Mouse (Mus musculus): ENCODE measurements at regions not wholly inside any gene's neighbourhood (a gene's known extent, or its start where the extent isn't known, plus 50 kb on each side); places are given as distances from the start of the nearest gene placed in this dataset.

DNA sequence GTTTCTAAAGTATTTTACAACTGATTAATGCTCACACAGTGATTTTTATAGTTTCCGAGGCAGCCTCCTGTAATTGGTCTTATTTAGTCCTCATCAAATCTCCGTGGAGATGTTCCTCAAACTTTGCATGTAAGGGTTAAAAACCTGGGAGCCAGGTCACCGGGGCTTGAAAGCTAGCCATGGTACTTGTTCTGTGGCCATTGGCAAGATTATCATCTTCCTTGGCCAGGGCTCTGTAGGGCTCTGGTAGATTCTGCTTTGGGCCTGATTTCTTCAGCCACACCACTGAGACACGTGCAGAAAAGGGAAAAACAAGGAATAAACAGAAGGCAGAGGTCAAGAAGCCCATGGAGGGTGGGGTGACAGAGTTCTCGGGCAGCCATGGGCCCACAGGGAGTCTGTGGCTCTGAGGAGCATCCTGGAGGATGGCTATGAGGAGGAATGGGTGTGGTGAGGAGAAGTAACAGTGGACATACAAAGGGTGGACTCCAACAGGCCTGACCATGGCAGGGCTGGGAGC is 50.7 kb upstream of the Eps8l3 start:
- intact Hi-C loops (cut with DNase I), result no loop called here
- no peak for DNase-seq (ENCODE audit: low spot score)

DNA sequence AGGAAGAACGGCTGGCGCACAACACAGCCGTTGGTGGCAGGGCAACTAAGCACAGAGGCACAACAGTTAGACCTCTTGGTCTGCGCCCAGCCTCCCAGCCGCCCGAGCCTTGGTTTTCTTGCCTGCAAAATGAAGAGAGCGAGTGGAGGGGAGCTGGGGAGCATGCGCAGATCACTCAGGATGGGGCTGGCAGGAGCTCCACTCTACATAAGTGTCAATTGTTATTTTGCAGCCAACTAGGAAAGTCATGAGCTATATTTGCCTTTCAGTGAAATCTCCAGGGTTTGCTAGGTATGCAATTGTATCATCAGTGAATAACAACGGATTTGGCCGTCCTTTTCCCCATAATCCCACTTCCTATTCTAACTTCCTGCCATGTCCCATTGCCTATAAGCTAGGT is 51.6 kb upstream of the Eps8l3 start:
- intact Hi-C loops (cut with DNase I), result no loop called here
- peak; percentile 37 for DNase-seq (ENCODE audit: low spot score)

DNA sequence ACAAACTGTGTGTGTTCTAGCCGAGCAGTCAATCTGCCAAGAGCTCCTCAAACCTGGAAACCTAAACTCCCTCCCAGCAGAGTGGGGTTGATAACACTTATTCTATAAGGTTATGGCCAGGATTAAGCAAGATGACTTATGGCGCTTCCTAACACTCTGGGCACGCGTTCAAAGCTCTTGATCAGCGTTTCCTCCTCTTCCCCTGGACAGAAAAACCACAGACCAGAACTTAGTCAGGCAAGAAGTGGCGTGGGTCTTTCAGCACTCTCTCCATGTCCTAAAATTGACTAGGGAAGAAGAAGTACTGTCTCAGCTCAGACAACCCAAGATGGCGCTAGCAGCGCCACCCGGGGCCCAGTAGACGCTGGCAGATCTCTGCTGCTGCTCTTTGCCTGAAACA is 52.7 kb upstream of the Eps8l3 start:
- DNase-seq (ENCODE audit: low spot score), result no peak
- intact Hi-C loops (cut with DNase I), result no loop called here

DNA sequence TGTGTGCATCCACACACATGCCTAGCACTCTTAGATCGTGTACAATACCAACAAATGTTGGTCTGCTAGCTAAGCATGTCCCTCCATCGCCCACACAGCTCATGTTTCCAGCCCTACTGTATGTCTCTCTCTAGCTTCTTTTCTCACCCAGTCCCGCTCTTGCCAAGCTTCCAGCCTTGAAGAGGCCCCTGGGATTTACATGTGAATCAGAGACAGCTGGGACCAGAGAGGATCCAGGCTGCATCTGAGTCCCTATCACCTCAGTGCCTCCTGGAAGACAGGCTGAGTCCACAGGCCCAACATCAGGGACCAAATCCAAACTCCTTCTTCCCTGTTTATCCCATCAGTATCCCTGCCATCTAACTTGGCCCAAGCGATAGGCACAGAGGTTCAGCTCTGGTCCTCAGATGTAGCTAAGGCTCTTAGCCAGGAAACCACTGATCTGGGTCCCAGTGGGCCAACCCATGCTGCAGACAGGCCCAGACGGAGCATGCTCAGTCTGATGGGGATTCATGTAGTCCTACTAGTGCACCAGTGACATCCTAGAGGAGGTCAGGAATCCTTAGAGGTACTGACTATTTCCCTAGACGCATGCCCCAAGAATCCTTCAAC is 53.3 kb upstream of the Eps8l3 start:
- intact Hi-C loops (cut with DNase I), result no loop called here
- no peak for DNase-seq (ENCODE audit: low spot score)

DNA sequence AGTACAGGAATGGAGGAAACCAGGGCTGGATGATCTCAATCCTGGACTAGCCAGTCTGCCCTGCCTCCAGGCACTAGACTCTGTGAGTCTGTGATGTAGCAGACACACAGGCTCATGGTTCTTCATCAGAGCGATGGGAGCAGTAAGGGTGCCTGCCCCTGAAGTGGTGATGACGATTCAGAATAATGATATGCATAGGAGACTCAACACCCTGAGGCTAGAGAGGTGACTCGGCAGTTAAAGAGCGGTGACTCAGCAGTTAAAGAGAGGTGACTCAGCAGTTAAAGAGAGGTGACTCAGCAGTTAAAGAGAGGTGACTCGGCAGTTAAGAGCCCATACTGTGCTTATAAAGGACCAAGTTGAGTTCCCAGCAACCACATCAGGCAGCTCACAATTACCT is 53.9 kb upstream of the Eps8l3 start:
- intact Hi-C loops (cut with DNase I), result no loop called here
- no peak for DNase-seq (ENCODE audit: low spot score)

DNA sequence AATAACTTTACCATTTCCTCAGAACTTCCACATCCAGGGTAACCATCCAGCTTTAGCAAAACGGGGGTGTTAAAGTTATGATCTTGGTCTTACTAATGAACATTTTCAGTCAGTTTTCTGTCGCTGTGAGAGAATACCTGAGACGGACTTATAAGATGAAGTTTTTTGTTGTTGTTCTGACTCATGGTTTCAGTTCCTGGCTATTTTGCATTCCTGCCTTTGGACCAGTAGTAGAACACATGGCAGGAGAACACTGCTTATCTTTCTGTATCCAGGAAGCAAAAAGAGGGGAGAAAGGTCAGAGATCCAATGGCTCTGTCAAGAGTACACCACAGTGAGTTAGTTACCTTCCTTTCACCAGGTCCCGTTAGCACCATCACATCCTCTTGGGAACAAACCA is 54.5 kb upstream of the Eps8l3 start:
- DNase-seq (ENCODE audit: low spot score), result no peak
- intact Hi-C loops (cut with DNase I), result no loop called here

DNA sequence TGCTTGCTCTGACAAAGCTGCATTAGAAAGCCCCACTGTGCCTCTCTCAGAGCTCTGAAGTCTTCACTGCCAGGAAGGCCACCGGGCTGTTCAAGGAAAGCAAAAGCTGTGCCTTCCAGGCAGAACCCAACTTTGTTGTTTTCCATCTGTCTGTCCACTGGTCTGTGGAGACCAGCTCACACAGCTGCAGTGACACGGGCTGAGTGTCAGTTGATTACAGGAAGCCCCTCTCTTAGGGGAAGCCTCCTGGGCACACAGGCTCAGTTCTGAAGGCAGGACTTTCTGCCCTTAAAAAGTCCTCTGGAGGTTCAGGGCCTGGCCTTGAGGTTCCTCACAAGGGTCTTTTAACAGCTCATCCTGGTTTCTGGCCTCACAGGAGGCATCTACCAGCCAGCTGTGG is 55.1 kb upstream of the Eps8l3 start:
- intact Hi-C loops (cut with DNase I), result no loop called here
- DNase-seq (ENCODE audit: low spot score), result no peak

DNA sequence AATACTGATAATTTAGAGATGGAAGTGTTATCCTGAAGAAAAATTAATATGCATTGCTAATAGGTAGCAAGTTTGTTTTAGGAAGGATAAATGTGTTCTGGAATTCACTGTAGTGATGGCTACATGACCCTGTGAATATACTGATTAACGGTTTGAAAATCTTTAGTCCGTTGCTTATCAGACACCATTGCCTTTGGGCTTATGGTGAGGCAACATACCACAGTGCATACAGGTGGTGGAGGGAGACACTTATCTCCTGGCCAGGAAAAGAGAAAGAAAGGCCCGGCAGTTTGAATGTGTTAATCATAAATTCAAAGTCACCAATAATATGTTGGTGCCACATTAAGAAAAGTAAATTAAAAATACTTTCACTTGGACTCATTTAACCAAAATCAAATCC is 57.4 kb upstream of the Eps8l3 start:
- intact Hi-C loops (cut with DNase I), result no loop called here
- DNase-seq (ENCODE audit: low spot score), result no peak

DNA sequence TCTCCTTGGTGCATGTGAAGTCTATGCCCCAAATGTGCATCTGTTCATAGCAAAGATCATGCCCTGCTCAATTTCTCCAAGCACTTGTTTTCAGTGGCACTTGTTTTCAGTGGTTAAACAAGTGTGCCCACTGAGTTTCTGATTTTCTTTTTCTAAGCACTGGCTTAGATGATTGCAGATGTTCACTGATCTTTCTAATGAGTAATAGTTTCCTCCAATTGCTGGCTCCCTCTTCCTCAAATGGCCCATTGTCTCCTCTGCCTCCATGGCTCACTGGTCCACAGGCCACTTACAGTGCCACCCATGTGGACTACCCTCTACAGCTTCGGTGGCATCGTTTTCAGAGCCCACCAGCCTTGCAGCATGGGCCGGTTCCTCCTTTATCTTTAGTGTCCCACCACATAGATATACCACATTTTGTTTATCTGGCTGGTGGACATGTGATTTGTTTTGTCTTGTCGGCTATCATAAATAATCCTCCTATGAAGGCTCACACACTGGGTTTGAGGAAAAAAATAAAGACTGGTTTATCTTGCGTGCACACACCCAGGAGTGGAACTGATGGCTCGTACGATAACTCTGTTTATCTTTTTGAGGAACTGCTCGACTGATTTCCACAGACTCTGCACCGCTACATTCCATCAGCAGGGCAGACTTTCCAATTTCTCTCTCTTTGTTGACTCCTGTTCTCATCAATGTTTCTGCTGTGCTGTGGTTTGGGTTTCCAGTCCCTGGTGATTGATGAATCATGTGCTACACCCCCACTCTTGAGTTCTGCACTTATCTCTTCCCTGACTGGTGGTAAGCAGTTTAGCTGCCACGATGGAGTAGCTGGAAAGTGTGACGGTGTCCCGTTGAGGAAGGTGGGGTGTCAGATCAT is 58.2 kb upstream of the Eps8l3 start:
- no peak for DNase-seq (ENCODE audit: low spot score)
- intact Hi-C loops (cut with DNase I), result no loop called here

DNA sequence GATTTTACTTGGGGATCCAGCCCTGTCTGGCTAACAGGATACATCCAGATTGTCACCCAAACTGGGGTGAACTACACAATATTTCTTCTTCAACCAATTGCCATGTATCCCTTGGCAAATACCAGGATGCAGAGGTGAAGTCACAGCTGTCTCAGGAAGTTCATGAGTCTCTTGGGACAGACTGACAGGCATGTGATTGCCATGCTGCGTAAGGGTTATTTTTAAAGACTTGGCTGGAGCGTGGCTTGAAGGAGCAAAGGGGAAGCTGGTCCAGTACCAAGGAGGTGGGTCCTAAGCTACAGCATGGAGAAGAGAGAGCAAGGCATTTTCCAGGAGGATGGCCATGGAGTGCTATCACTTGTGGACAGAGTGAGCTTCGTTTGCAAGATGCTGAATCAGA is 55.8 kb upstream of the Csf1 start:
- intact Hi-C loops (cut with DNase I), result no loop called here
- no peak for DNase-seq (ENCODE audit: low spot score)

DNA sequence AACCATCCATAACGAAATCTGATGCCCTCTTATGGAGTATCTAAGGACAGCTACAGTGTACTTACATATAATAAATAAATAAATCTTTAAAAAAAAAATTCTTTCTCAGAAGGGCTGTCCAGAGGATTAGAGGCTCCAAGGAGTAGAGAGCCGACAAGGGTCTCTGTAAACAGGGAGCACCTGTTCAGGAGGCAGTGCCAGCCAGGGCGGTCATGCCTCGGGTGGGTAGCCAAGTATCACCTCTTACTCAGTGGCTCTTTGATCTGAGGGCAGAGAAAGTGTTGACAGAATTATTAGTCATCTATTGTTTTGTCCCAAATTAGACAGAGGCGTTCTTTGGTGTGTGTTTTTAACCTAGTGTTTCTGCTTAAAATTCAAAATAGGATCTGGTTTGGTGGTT is 54.0 kb upstream of the Csf1 start:
- DNase-seq (ENCODE audit: low spot score), result no peak
- intact Hi-C loops (cut with DNase I), result no loop called here

DNA sequence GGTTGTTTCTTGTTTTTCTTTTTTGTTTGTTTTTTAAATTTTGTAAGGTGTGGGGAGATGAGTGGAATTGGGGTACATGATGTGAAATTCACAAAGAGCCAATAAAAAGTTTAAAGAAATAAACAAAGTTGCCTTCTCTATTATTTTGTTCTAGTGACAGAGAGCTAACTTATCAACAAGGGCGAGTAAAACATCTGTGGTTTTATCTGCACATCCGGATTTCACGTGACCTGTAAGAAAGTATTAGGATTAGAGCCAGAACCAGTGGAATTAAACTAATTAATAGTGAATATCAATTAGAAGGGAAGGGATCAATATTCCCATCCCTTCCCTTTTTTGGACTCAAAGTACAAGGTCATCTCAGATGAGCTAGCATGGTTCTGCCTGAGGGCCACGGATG is 52.6 kb upstream of the Csf1 start:
- DNase-seq (ENCODE audit: low spot score), result no peak

DNA sequence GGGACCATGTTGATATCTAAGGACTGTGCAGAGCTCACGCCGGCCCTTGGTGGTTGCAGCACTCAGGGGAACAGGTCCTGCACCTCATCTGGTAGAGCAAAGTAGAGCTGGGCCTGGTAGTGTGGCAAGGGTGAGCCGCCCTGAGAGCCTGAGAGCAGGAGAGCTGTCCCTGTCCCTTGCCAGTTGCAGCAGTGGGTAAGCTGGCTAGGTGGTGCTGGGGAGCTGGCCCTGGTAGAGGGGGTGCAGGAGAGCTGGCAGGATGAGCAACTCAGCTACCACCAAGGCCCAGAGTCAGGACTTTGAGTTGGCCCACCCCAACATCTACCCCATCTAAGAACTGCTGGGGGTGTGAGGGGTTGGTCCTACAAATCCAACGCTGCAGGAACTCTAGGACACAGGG is 52.1 kb upstream of the Csf1 start:
- intact Hi-C loops (cut with DNase I), result no loop called here
- no peak for DNase-seq (ENCODE audit: low spot score)

More for the DNA sequence above, 52.6 kb upstream of the Csf1 start:
- intact Hi-C loops (cut with DNase I), result no loop called here

DNA sequence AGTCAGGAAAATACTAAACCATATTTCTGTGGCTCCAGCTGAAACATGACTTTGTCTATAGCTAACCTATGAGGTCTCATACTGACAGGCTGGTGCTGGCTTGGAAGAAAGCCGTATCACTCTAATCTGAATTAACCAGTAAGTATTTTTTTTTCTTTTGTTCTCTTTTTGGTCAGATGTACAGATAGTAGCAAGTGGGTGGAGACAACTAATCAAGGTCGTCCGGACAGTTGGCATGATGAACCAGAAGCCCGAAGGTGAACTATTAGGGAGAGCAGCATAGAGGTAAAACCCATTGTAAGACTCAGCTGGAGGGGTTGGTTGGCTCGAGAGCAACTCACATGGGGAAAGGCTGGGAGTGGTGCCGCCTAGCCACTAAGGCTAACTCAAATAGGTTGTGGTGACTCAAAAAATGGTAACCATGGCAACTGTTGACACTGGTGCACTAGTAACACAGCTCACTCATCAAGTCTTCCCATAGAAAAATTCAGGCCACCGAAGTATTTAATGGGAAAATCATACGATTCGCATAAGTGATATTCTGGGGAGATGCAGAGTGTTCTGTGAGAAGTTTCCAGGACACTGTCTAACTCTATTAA is 50.3 kb upstream of the Csf1 start:
- no peak for DNase-seq (ENCODE audit: low spot score)
- intact Hi-C loops (cut with DNase I), result no loop called here
